Comparison of ENCODE assay signal across 9 mouse cellular contexts in the genomic region with DNA sequence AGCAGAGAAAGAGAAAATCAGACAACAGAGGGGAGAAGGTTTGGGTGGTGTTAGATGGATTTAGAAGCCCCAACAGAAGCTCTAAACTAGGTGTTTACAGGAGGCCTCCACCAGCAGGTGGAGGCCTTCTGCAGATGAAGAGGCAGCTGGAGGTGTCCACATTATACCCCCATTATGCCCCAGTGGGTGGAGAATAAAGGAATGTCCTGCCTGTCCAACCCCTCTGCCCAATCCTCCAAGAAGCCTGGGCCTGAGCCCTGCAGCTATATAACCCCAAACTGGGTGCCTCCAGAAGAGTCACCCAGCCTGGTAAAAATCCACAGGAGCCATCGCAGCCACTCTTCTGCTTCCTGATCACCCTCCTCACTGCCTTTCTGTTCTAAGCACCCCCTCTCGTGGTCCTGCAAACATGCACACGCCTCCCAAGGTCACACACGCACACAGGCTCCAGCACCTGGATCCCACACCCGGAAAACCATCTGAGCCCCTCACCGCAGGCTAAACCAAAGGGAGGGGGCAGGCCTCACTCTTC. TPM values are rescaled to one million over a fixed set of nuclear protein-coding genes. Genes with fewer than 3 reads are reported as not detected.
A peak's percentile ranks its signal among the peaks of the same experiment; 100 is the strongest.
DNase-seq lines count a peak whose midpoint lies in the region; ATAC-seq lines count a peak whose summit lies in the region.
"Had no signal": no experiment of that assay in that cellular context is flagged by ENCODE, and none has a peak within 500 bp of the region (broad histone marks: within the 10 kb centered on the region; RNA-seq: fewer than 3 reads in every experiment).

No protein-coding gene starts in this region.

- no peak overlapping the region for H3K27ac ChIP-seq in heart, embryonic 13.5 days (replicated peaks)
- peak overlapping the region; percentile 42; the same call in 1 of the 2 replicates for H3K27ac ChIP-seq in forebrain, embryonic 12.5 days
- H3K27ac ChIP-seq in midbrain, embryonic 10.5 days (replicated peaks): peak overlapping the region; percentile 90; the same call in 1 of the 2 replicates

- no peak for ATAC-seq in heart, embryonic 13.5 days (ENCODE audit: extremely low read depth, insufficient number of reproducible peaks, low FRiP score, low TSS enrichment)
- ATAC-seq in forebrain, embryonic 12.5 days (ENCODE audit: low FRiP score): no peak
- ATAC-seq in inflammation-experienced regulatory T-cells, adult 6 months: no peak

- 17% methylated on average over 6 of the region's 6 CpGs for WGBS in heart, embryonic 13.5 days
- WGBS in forebrain, embryonic 12.5 days: 4% methylated on average over 6 of the region's 6 CpGs
- 11% methylated on average over 6 of the region's 6 CpGs for WGBS in midbrain, embryonic 10.5 days

- H3K36me3 ChIP-seq in heart, embryonic 13.5 days: no peaks in the 10 kb centered on the region
- H3K36me3 ChIP-seq in forebrain, embryonic 12.5 days (replicated peaks): no peaks in the 10 kb centered on the region
- no peaks in the 10 kb centered on the region for H3K36me3 ChIP-seq in midbrain, embryonic 10.5 days

- peak overlapping the region; percentile 75; the same call in 1 of the 2 replicates for H3K4me3 ChIP-seq in heart, embryonic 13.5 days
- peak overlapping the region; percentile 79 for H3K4me3 ChIP-seq in forebrain, embryonic 12.5 days (replicated peaks)
- peak overlapping the region; percentile 77 for H3K4me3 ChIP-seq in midbrain, embryonic 10.5 days

- H3K9me3 ChIP-seq in heart, embryonic 13.5 days: no peaks in the 10 kb centered on the region
- H3K9me3 ChIP-seq in forebrain, embryonic 12.5 days: no peaks in the 10 kb centered on the region
- H3K9me3 ChIP-seq in midbrain, embryonic 10.5 days (replicated peaks): no peaks in the 10 kb centered on the region

- no peak for DNase-seq in heart, postnatal 36 days
- DNase-seq in NIH3T3 (ENCODE audit: low read depth): peak; percentile 16
- no peak for DNase-seq in midbrain, embryonic 10.5 days (ENCODE audit: low spot score)
- no peak for DNase-seq in gastrocnemius, adult 8-10 months (ENCODE audit: low spot score in 2 of 2)
- no peak for DNase-seq in left cerebral cortex, adult 9 months (ENCODE audit: low spot score in 2 of 2)
- DNase-seq: kidney, postnatal 36 days had no signal

- H3K9ac ChIP-seq in heart, embryonic 13.5 days: no peak overlapping the region
- H3K9ac ChIP-seq in forebrain, embryonic 12.5 days: peak overlapping the region; percentile 85

- peak overlapping the region; percentile 95; the same call in 1 of the 2 replicates for H3K4me2 ChIP-seq in heart, embryonic 13.5 days
- H3K4me2 ChIP-seq in forebrain, embryonic 12.5 days: peak overlapping the region; percentile 89

- H3K27me3 ChIP-seq in heart, embryonic 13.5 days (replicated peaks): peaks cover 92% of the 10 kb centered on the region
- H3K27me3 ChIP-seq in forebrain, embryonic 12.5 days: peaks cover 37% of the 10 kb centered on the region
- H3K27me3 ChIP-seq in midbrain, embryonic 10.5 days (ENCODE audit: low read depth, poor library complexity, severe bottlenecking): peaks cover 50% of the 10 kb centered on the region

- H3K4me1 ChIP-seq in heart, embryonic 13.5 days: peaks cover 14% of the 10 kb centered on the region; the same call in 1 of the 2 replicates
- peaks cover 24% of the 10 kb centered on the region for H3K4me1 ChIP-seq in forebrain, embryonic 12.5 days
- H3K4me1 ChIP-seq in midbrain, embryonic 10.5 days: peaks cover 23% of the 10 kb centered on the region

- intact Hi-C loops in heart, postnatal 36 days (cut with DNase I): no loop called here

RNA-seq across cellular contexts. Expression of gene Fbxo41, which starts 1.2 kb away (rescaled TPM):
- 0.03 and 0.05 TPM in 2 replicates for polyA plus RNA-seq in heart, embryonic 13.5 days (2015; fragmentation: Nextera tagmentation; extraction: Ambion mirVana)
- total RNA-seq in heart, postnatal 36 days (2021): not detected
- 1.9 and 2.6 TPM in 2 replicates for polyA plus RNA-seq in forebrain, embryonic 12.5 days (2016; fragmentation: Nextera tagmentation; extraction: Ambion mirVana)
- polyA plus RNA-seq in midbrain, embryonic 10.5 days (2016; fragmentation: Nextera tagmentation; extraction: Ambion mirVana): 0.68 and 0.79 TPM in 2 replicates
- under 1 TPM in 2 of 3 experiments, not detected in 1; 0.11 to 0.38 TPM for polyA plus RNA-seq in inflammation-experienced regulatory T-cells, adult 6 months (2017; shearing (Covaris generic))
- total RNA-seq in gastrocnemius, adult 8-10 months (2022): not detected

RNA-seq across cellular contexts. Expression of gene Egr4, which starts 11.8 kb away (rescaled TPM):
- polyA plus RNA-seq in heart, embryonic 13.5 days (2015; fragmentation: Nextera tagmentation; extraction: Ambion mirVana): not detected in 2 replicates
- not detected for total RNA-seq in heart, postnatal 36 days (2021)
- polyA plus RNA-seq in forebrain, embryonic 12.5 days (2016; fragmentation: Nextera tagmentation; extraction: Ambion mirVana): not detected in 2 replicates
- 0.06 TPM in 1 of 2 replicates, not detected in the other for polyA plus RNA-seq in midbrain, embryonic 10.5 days (2016; fragmentation: Nextera tagmentation; extraction: Ambion mirVana)
- polyA plus RNA-seq in inflammation-experienced regulatory T-cells, adult 6 months (2017; shearing (Covaris generic)): not detected
- not detected for total RNA-seq in gastrocnemius, adult 8-10 months (2022)

RNA-seq across cellular contexts. Expression of gene Pradc1, which starts 49.9 kb away (rescaled TPM):
- 31.6 and 39.2 TPM in 2 replicates for polyA plus RNA-seq in heart, embryonic 13.5 days (2015; fragmentation: Nextera tagmentation; extraction: Ambion mirVana)
- 10 to 100 TPM; 10.7 to 14.7 TPM for total RNA-seq in heart, postnatal 36 days (2021)
- polyA plus RNA-seq in forebrain, embryonic 12.5 days (2016; fragmentation: Nextera tagmentation; extraction: Ambion mirVana): 33.0 and 34.0 TPM in 2 replicates
- polyA plus RNA-seq in midbrain, embryonic 10.5 days (2016; fragmentation: Nextera tagmentation; extraction: Ambion mirVana): 42.8 and 44.9 TPM in 2 replicates
- polyA plus RNA-seq in inflammation-experienced regulatory T-cells, adult 6 months (2017; shearing (Covaris generic)): 10 to 100 TPM; 14.2 to 23.1 (median 16.5) TPM
- total RNA-seq in gastrocnemius, adult 8-10 months (2022): 10 to 100 TPM; 14.5 to 17.2 (median 16.6) TPM

RNA-seq across cellular contexts. Expression of gene Cct7, which starts 50.3 kb away (rescaled TPM):
- polyA plus RNA-seq in heart, embryonic 13.5 days (2015; fragmentation: Nextera tagmentation; extraction: Ambion mirVana): 347 and 413 TPM in 2 replicates
- total RNA-seq in heart, postnatal 36 days (2021): 100 to 1,000 TPM; 151 TPM
- polyA plus RNA-seq in forebrain, embryonic 12.5 days (2016; fragmentation: Nextera tagmentation; extraction: Ambion mirVana): 610 and 617 TPM in 2 replicates
- 700 and 751 TPM in 2 replicates for polyA plus RNA-seq in midbrain, embryonic 10.5 days (2016; fragmentation: Nextera tagmentation; extraction: Ambion mirVana)
- polyA plus RNA-seq in inflammation-experienced regulatory T-cells, adult 6 months (2017; shearing (Covaris generic)): 100 to 1,000 TPM; 319 to 323 (median 322) TPM
- total RNA-seq in gastrocnemius, adult 8-10 months (2022): 100 to 1,000 TPM; 139 to 146 (median 144) TPM
